Mouse (Mus musculus) left cerebral cortex, postnatal 10 days (tissue): ENCODE measurements at regions not wholly inside any gene's neighbourhood (a gene's known extent, or its start where the extent isn't known, plus 50 kb on each side); places are given as distances from the start of the nearest gene placed in this dataset.
"Not testable (repeated sequence)": the region's sequence is repeated elsewhere in the genome, so short reads cannot be mapped to it uniquely, and the experiment has no call there.

ENCODE experiments used
- DNase-seq, 2 experiments: peaks; one replicate each; pipeline ENCODE4 v3.0.0; 2021 to 2022; ENCODE audit warnings: low spot score in 2 of 2, mixed read lengths in 1 of 2; ENCODE audit errors: extremely low spot score in 1 of 2
- intact Hi-C: fragments of 180-260 bp; cut with DNase I; formaldehyde crosslinking; loops from one replicate; pipeline ENCODE4 v1.15.1; 2025

DNA sequence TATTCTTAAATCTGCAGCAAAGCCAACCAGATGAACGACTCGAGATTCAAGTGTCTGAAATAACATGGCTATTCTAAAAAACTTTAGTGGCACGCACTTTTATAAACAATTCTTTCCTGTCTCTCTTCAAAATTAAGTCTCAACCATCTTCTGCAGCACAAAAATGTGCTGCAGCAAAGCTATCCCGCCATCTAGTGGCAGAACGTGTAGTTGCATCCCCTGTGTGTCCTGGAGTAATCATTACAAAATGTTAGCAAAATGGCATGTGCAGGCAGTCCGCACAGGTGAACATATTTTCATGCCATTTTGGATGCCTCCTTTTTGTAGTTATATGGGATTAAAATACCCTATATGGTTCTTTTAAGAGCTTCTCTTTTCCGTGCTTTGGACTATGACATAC lies 293.1 kb upstream of the Slc7a14 start:
- intact Hi-C loops, result loop anchor here (2.0 to 10.0 kb wide), 2 partner anchors 456 to 548 kb away; no protein-coding TSS in a partner anchor
- DNase-seq, result peak; percentile 77 to 79

DNA sequence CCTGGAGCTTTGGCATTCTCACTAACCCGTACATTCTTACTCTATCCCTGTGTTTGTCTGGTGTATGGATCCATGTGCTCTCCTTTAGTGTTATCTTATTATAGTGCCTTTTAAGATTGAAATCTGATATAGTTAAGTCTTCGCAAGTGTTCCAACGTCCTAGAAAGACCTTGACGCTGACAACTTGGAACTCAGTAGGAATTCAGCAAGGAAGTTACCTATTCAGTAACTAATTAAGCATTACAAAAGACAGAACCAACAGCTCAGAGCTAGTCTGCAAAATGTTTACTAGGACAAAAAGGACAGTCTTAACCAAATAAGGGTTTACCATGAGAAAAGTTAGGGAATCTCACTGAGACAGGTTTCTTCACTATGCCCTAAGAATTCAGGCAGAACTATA lies 286.4 kb upstream of the Slc7a14 start:
- DNase-seq, intact Hi-C loops: not testable (repeated sequence)

DNA sequence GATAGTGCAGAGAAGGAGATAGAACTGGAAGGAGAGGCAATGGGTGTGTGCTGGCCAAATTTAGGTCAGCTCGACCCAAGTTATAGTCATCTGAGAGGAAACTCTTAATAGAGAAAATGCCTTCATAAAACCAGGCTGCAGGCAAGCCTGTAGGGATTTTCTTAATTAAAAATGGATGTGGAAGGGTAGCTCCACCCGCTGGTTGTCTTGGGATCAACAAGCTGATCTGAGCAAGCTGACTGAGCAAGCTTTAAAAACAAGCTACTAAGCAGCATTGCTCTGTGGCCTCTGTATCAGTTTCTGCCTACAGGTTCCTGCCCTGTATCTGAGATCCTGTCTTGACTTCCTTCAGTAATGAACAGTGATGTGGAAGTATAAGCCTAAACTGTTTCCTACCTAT lies 275.8 kb upstream of the Slc7a14 start:
- intact Hi-C loops, result no loop called here
- DNase-seq, result no peak

DNA sequence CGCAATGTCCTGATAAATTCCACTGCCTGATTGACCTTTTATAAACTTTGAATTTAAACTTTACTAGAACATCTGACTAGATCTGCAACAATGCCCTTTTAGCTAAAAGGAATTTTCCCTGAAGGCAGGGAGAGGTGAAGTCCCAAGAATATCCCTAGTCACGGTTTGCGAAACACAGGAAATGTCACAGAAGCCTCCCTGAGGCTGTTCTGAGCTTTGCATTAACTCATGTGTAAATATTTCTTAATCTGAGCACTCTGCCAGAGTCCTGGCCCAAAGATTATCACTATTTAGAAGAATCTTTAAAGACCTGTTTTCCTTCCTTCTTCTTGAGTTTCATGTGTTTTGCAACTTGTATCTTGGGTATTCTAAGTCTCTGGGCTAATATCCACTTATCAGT lies 263.7 kb upstream of the Slc7a14 start:
- intact Hi-C loops, result no loop called here
- DNase-seq, result no peak
